Mouse (Mus musculus): ENCODE measurements around the gene 4930451I11Rik. TPM values are rescaled to one million over a fixed set of nuclear protein-coding genes. Genes with fewer than 3 reads are reported as not detected.

Gene 4930451I11Rik
- total and polyA plus RNA-seq, 3 experiments, result not detected

GRCm38 (mm10) chr7:126877239-126877638 lies 45.8 kb upstream of the 4930451I11Rik start:
- no peak overlapping the region for H3K9ac ChIP-seq (ENCODE audit: insufficient read depth, low read depth)
- H3K27ac ChIP-seq (ENCODE audit: insufficient read depth, low read depth), result no peak overlapping the region
- H3K27me3 ChIP-seq (replicated peaks), result no peaks in the 10 kb centered on the region
- H3K36me3 ChIP-seq (replicated peaks in 1 of 2; ENCODE audit: control insufficient read depth in 1 of 2, insufficient read depth in 1 of 2, low read length in 1 of 2), result peaks cover 81 to 97% of the 10 kb centered on the region in 2 experiments
- in situ Hi-C loops (cut with MboI; ENCODE audit: low pct_ligation_motif_present, low pct_unique_long_range_greater_than_20kb, low sequenced_read_pairs) (no loop called here), dilution Hi-C loops (cut with MboI; ENCODE audit: extremely low pct_ligation_motif_present, extremely low pct_unique_long_range_greater_than_20kb, low sequenced_read_pairs) (no loop called here)
- peaks cover 14% of the 10 kb centered on the region for H3K79me2 ChIP-seq (replicated peaks; ENCODE audit: control insufficient read depth, extremely low read depth, insufficient read depth, poor library complexity, severe bottlenecking)
- no peak for DNase-seq (ENCODE audit: extremely low read depth)
- H3K4me1 ChIP-seq (ENCODE audit: control insufficient read depth in 1 of 2, insufficient read depth in 2 of 2), result peaks cover 4 to 15% of the 10 kb centered on the region in 2 experiments; a peak in 3 of 4 replicates
- H3K9me3 ChIP-seq (replicated peaks; ENCODE audit: low read length), result no peaks in the 10 kb centered on the region
- H3K4me3 ChIP-seq (replicated peaks in 1 of 3; ENCODE audit: low read depth in 2 of 3, low read length in 2 of 3, poor library complexity in 1 of 3), result no peak overlapping the region
- no peak overlapping the region for H3K4me2 ChIP-seq (ENCODE audit: insufficient read depth, low read depth, poor library complexity, severe bottlenecking)
- no peak for TF ChIP-seq POLR2A (IDR thresholded peaks at IDR 0.05; ENCODE audit: low read depth, low read length)

GRCm38 (mm10) chr7:126870520-126870891 lies 39.1 kb upstream of the 4930451I11Rik start:
- H3K9me3 ChIP-seq (replicated peaks; ENCODE audit: low read length), result no peaks in the 10 kb centered on the region
- dilution Hi-C loops (cut with MboI; ENCODE audit: extremely low pct_ligation_motif_present, extremely low pct_unique_long_range_greater_than_20kb, low sequenced_read_pairs) (no loop called here), in situ Hi-C loops (cut with MboI; ENCODE audit: low pct_ligation_motif_present, low pct_unique_long_range_greater_than_20kb, low sequenced_read_pairs) (no loop called here)
- H3K79me2 ChIP-seq (replicated peaks; ENCODE audit: control insufficient read depth, extremely low read depth, insufficient read depth, poor library complexity, severe bottlenecking), result no peaks in the 10 kb centered on the region
- TF ChIP-seq MAX (IDR thresholded peaks at IDR 0.05; ENCODE audit: low read length) (no peak), EP300 (IDR thresholded peaks at IDR 0.05; ENCODE audit: low read length) (no peak), TBP (conservative IDR thresholded peaks at IDR 0.05; ENCODE audit: low read depth, low read length) (no peak), ZMIZ1 (IDR thresholded peaks at IDR 0.05; ENCODE audit: low read depth, low read length) (no peak), KAT2A (IDR thresholded peaks at IDR 0.05; ENCODE audit: insufficient replicate concordance, low read length) (no peak), MAFK (IDR thresholded peaks at IDR 0.05; ENCODE audit: insufficient replicate concordance, low read length) (no peak), GABPA (IDR thresholded peaks at IDR 0.05; ENCODE audit: insufficient replicate concordance, low read depth, low read length) (no peak), SMC3 (IDR thresholded peaks at IDR 0.05; ENCODE audit: low read depth, low read length) (no peak), POLR2AphosphoS2 (IDR thresholded peaks at IDR 0.05; ENCODE audit: low read depth, low read length) (no peak), JUND (conservative IDR thresholded peaks at IDR 0.05; ENCODE audit: low read depth, low read length) (no peak), ZC3H11A (IDR thresholded peaks at IDR 0.05; ENCODE audit: low read depth, low read length) (no peak), MEF2A (IDR thresholded peaks at IDR 0.05; ENCODE audit: borderline replicate concordance, low read depth, low read length) (no peak), ZNF384 (IDR thresholded peaks at IDR 0.05; ENCODE audit: low read depth, low read length) (no peak), IRF4 (IDR thresholded peaks at IDR 0.05; ENCODE audit: low read depth, low read length) (no peak)
- peaks cover 0 to 13% of the 10 kb centered on the region in 2 experiments; a peak in 2 of 4 replicates for H3K4me1 ChIP-seq (ENCODE audit: control insufficient read depth in 1 of 2, insufficient read depth in 2 of 2)
- H3K27me3 ChIP-seq (replicated peaks), result no peaks in the 10 kb centered on the region
- peaks cover 86 to 100% of the 10 kb centered on the region in 2 experiments for H3K36me3 ChIP-seq (replicated peaks in 1 of 2; ENCODE audit: control insufficient read depth in 1 of 2, insufficient read depth in 1 of 2, low read length in 1 of 2)
- no peak for DNase-seq (ENCODE audit: extremely low read depth)
- H3K9ac ChIP-seq (ENCODE audit: insufficient read depth, low read depth), result no peak overlapping the region
- H3K4me3 ChIP-seq (replicated peaks in 1 of 3; ENCODE audit: low read depth in 2 of 3, low read length in 2 of 3, poor library complexity in 1 of 3), result no peak overlapping the region
- H3K4me2 ChIP-seq (ENCODE audit: insufficient read depth, low read depth, poor library complexity, severe bottlenecking), result no peak overlapping the region
- no peak overlapping the region for H3K27ac ChIP-seq (ENCODE audit: insufficient read depth, low read depth)

Measured in CH12.LX (cell line).